In the genomic region with DNA sequence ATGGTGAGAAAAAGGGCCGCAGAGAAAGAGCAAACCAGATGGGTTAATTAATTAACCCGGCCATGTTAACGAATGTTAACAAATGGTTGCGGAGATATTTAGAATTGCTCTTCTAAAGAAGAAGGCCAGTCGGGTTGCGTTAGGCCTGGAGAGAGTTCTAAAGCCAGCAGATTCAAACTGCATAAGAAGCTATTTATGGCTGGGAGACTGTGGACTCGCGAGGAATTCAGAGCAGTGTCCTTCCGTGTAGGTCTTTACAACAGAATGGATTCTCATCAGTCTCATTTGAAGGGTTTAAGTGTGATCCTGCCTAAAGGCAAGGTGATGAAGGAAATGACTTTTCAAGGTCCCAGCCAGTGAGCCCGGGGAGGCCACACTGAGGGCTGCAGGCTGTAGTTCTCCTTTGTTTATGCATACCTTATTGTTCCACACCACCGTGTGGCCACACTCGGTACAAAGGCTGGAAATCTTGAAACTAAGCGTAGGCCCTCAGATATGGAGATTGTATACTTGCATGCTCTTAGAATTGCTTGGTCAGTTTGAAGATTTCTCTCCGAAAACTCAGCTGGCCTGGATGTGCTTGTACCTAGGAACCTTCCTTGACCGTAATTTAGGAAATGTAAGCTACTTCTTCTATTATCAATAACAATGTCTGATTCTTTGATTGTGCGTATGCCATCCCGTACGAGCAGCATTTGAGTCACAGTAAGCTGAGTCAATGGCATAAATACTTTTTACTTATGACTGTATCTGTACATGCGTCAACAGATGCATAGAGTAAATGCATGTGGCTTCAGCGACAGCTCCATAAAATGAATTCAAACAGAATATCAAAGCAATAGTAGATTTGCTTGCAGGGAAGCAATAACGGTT, we compare ENCODE assay signal across 8 mouse cellular contexts.
DNase-seq lines count a peak whose midpoint lies in the region; ATAC-seq and TF ChIP-seq lines count a peak whose summit lies in the region.

No protein-coding gene starts in this region.

- H3K9ac ChIP-seq in forebrain, embryonic 12.5 days = no peak overlapping the region
- no peak overlapping the region for H3K9ac ChIP-seq in neural tube, embryonic 12.5 days

- no peaks in the 10 kb centered on the region for H3K27me3 ChIP-seq in forebrain, embryonic 12.5 days
- no peaks in the 10 kb centered on the region for H3K27me3 ChIP-seq in neural tube, embryonic 12.5 days (replicated peaks)

- H3K4me2 ChIP-seq in forebrain, embryonic 12.5 days = no peak overlapping the region
- no peak overlapping the region for H3K4me2 ChIP-seq in neural tube, embryonic 12.5 days (replicated peaks)

- no peaks in the 10 kb centered on the region for H3K9me3 ChIP-seq in forebrain, embryonic 12.5 days
- no peaks in the 10 kb centered on the region for H3K9me3 ChIP-seq in neural tube, embryonic 12.5 days

- peak; percentile 76 for ATAC-seq in forebrain, embryonic 12.5 days (ENCODE audit: low FRiP score)
- ATAC-seq in neural tube, embryonic 12.5 days (ENCODE audit: low FRiP score, low read depth) = peak; percentile 78

- 57% methylated on average over 21 of the region's 21 CpGs for WGBS in forebrain, embryonic 12.5 days
- 66% methylated on average over 21 of the region's 21 CpGs for WGBS in neural tube, embryonic 12.5 days

- no peaks in the 10 kb centered on the region for H3K36me3 ChIP-seq in forebrain, embryonic 12.5 days (replicated peaks)
- no peaks in the 10 kb centered on the region for H3K36me3 ChIP-seq in neural tube, embryonic 12.5 days

- peaks cover 18% of the 10 kb centered on the region for H3K4me1 ChIP-seq in forebrain, embryonic 12.5 days
- H3K4me1 ChIP-seq in neural tube, embryonic 12.5 days = no peaks in the 10 kb centered on the region

- DNase-seq in heart, postnatal 4 days = peak; percentile 6
- no peak for DNase-seq in heart, postnatal 14 days
- peak; percentile 63 for DNase-seq in R1 (ENCODE audit: low read depth, low spot score)
- peak; percentile 34 to 50 for DNase-seq in layer of hippocampus, adult 2 months (ENCODE audit: low spot score in 2 of 2)
- no peak for DNase-seq in gastrocnemius, adult 8-10 months (ENCODE audit: low spot score in 2 of 2)
- DNase-seq in urinary bladder, adult 2 months (ENCODE audit: low spot score) = no peak

- H3K27ac ChIP-seq in forebrain, embryonic 12.5 days = 0 out of 2 replicates have a peak overlapping the region, but pooled peaks have one; percentile 26
- H3K27ac ChIP-seq in layer of hippocampus, adult 2 months = no peak overlapping the region
- no peak overlapping the region for H3K27ac ChIP-seq in neural tube, embryonic 12.5 days

- intact Hi-C loops in heart, postnatal 14 days (cut with DNase I) = no loop called here

- peak; percentile 77 for TF ChIP-seq CTCF in layer of hippocampus, adult 2 months (conservative IDR thresholded peaks at IDR 0.05)

- H3K4me3 ChIP-seq in forebrain, embryonic 12.5 days (replicated peaks) = no peak overlapping the region
- H3K4me3 ChIP-seq in layer of hippocampus, adult 2 months = no peak overlapping the region
- H3K4me3 ChIP-seq in neural tube, embryonic 12.5 days = no peak overlapping the region

Comparison
In these comparisons a context has a peak if more than half of its experiments do, and no peak if none do; other contexts are left out.
1. DNase-seq: peak in heart, postnatal 4 days (single experiment), R1 (single experiment) and layer of hippocampus, adult 2 months (2 of 2); none in heart, postnatal 14 days (0 of 2), gastrocnemius, adult 8-10 months (0 of 2) and urinary bladder, adult 2 months (single experiment).